Mouse (Mus musculus) Patski (cell line): ENCODE results near the gene Slc9a3r2. TPM values are rescaled to one million over a fixed set of nuclear protein-coding genes. Genes with fewer than 3 reads are reported as not detected.

Experiments
- ATAC-seq: fragments of 100-300 bp; one replicate; pipeline ENCODE4 v1.8.0; 2021
- CTCF ChIA-PET: fragments of 350-600 bp; sonication (Branson Sonifier 250); formaldehyde crosslinking; loops from one replicate; lab custom pipeline; 2022; ENCODE audit warnings: inconsistent platforms; lab: Charles Lee
- POLR2A ChIA-PET: fragments of 350-600 bp; sonication (Branson Sonifier 250); formaldehyde crosslinking; loops from one replicate; lab custom pipeline; 2022; ENCODE audit warnings: antibody characterized with exemption, inconsistent platforms; lab: Charles Lee
- DNase-seq: peaks from one replicate; pipeline ENCODE4 v3.0.0-alpha.2; 2011; ENCODE audit warnings: low read depth, low spot score
- H3K27me3 ChIP-seq: fragments of 371-371 bp; one replicate; pipeline ENCODE4 v1.5.1; 2021
- CTCF ChIP-seq: fragments of 100-300 bp; IDR thresholded peaks from one replicate; pipeline ENCODE4 v1.5.1; 2021
- in situ Hi-C: fragments of 300-500 bp; cut with MboI; formaldehyde crosslinking; loops from 3 replicates; pipeline ENCODE4 v1.11.1; 2018; ENCODE audit warnings: low pct_unique_long_range_greater_than_20kb, mixed read lengths
- polyA plus RNA-seq: library from polyadenylated mRNA; unstranded; gene quantifications from one replicate; pipeline ENCODE4 v1.2.3, GENCODE M21; 2021

Slc9a3r2 gene
- polyA plus RNA-seq, 1 experiment from 2014 or later = 32.3 TPM

DNA sequence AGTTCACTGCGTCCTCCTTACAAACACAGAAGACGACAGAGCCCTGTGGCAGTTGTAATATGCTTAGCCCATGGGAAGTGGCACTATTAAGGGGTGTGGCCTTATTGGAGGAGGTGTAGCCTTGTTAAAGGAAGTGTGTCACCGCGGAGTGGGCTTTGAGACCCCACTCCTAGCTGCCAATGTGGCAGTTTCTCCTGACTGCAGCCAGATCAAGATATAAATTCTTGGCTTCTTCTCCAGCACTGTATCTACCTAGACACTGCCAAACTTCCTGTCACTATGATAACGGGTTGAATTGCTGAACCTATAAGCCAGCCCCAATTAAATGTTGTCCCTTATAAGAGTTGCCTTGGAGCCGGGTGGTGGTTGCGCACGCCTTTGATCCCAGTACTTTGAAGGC, 24.7 kb downstream of the Slc9a3r2 start:
- no peaks in the 10 kb centered on the region for H3K27me3 ChIP-seq
- ATAC-seq (no peak), DNase-seq (no peak)
- CTCF ChIA-PET = no interaction called here
- in situ Hi-C loops = loop anchor here (5.0 kb wide), 1 partner anchor 88 kb away; no protein-coding TSS in a partner anchor
- TF ChIP-seq CTCF = no peak
- POLR2A ChIA-PET = no interaction called here

DNA sequence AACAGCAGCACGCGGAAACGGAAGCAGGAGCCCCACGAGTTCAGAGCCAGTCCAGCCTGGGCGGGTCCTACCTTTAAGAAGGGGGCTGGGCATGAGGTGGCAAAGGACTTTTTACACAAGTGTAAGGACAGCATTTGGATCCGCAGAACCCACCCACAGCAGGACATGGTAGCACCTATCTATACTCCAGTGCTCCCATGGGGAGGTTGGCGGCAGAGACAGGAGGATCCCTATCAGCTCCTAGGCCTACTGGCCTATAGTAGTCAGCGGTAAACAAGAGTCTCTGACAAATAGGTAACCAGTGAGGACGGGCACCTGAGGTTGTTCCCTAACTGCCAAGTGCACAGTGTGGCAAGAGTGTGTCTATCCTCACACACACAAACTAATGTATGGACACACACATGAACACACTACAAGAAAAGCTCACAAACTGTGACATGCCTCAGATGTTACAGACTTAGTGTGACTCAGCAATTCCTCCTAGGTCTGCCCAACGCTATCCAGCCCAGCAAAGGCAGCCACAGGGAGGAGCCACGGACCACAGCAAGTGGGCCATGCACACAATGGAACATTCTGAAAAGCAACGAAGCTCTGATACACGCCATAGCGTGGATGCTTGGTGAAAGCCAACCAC, 32.4 kb downstream of the Slc9a3r2 start:
- TF ChIP-seq CTCF = no peak
- H3K27me3 ChIP-seq = no peaks in the 10 kb centered on the region
- no peak for ATAC-seq
- DNase-seq = no peak
- POLR2A ChIA-PET = no interaction called here
- CTCF ChIA-PET = interaction anchor here (1.1 to 2.6 kb wide), 2 partner anchors 11 to 15 kb away, joined by 3 to 7 read pairs; partner anchors contain the start of genes Nthl1 and Tsc2
- in situ Hi-C loops = no loop called here

DNA sequence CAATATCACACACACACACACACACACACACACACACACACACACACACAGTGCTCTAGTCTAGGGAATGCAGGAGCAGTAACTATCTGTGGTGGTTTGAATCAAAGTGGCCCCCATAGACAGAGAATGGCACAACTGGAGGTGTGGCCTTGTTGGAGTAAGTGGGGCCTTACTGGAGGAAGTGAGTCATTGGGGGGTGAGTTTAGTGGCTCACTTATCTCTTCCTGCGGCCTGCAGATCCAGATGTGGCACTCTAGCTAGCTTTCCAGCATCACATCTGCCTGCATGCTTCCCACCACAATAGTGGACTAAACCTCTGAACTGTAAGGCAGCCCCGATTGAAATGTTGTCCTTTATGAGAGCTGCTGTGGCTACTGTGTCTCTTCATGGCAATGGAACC, 39.4 kb downstream of the Slc9a3r2 start:
- ATAC-seq = no peak

DNA sequence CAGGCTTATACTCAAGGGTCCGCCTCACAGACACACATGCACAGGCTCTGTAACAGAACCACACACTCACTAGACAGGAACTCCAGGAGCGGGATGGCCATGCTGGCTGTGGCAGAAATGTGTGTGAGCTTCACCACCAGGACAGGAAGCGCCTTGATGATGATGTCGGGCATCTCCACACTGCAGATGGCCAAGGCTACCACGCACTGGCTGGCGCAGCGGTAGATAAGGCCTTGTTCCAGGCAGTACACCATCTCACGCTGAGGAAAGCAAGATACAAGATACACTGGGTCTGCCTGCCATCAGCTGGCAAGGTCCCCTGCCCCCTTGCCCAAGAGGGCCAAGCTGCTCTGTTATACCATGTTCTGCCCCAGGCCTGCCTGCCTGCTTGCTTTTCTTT, 41.3 kb downstream of the Slc9a3r2 start:
- ATAC-seq (no peak), DNase-seq (no peak)
- ChIA-PET CTCF (no interaction called here), POLR2A (no interaction called here)
- TF ChIP-seq CTCF = no peak
- no peaks in the 10 kb centered on the region for H3K27me3 ChIP-seq
- in situ Hi-C loops = no loop called here

More for the DNA sequence above, 39.4 kb downstream of the Slc9a3r2 start:
- no peak for TF ChIP-seq CTCF
- ChIA-PET CTCF (interaction anchor here (0.8 kb wide), 1 partner anchor 10 kb away, joined by 3 read pairs; no protein-coding TSS in a partner anchor), POLR2A (no interaction called here)
- H3K27me3 ChIP-seq = no peaks in the 10 kb centered on the region
- no peak for DNase-seq
- in situ Hi-C loops = no loop called here

DNA sequence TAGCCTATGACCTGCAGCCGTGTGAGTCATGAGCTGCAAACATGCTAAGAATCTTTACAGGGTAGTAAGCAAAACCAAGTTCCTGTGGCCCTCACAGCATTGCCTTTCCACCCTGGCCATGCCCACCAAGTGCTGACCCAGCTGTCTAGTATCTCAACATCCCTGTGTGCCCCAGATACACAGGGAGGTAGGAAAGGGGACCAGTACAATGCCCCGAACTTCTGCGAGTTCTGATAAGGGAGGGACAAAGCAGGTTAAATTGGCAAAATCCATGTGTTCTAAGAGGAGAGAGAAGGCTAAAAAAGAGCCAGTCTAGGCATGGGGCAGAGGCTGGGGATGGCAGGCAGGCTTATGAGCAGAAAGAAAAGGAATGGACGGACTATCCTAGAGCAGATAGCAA, 41.8 kb downstream of the Slc9a3r2 start:
- H3K27me3 ChIP-seq = no peaks in the 10 kb centered on the region
- POLR2A ChIA-PET = no interaction called here
- CTCF ChIA-PET = no interaction called here
- in situ Hi-C loops = no loop called here
- no peak for TF ChIP-seq CTCF
- no peak for ATAC-seq
- DNase-seq = no peak

DNA sequence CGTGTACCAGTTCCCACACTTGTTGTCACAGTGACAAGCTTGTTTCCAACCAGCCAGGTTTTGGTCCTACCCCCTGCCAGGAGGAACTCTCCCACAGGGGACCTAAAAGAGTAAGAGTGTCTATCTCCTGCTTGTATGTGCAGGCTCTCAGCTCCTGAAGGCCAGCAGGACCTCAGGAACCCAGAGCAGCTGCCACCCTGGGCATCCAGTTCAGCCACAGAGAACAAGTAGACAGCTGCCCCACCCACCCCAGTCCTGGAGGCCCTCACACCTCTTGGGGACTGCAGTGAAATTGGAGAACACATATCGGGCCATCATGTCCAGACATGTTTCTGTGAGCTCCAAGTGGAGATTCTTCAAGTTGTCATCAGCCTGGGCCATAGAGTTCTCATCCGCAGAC, 45.6 kb downstream of the Slc9a3r2 start:
- H3K27me3 ChIP-seq = no peaks in the 10 kb centered on the region
- no peak for TF ChIP-seq CTCF
- POLR2A ChIA-PET = interaction anchor here (1.0 to 1.2 kb wide), 2 partner anchors 9 to 25 kb away, joined by 3 read pairs; no protein-coding TSS in a partner anchor
- DNase-seq (no peak), ATAC-seq (no peak)
- CTCF ChIA-PET = interaction anchor here (1.2 to 1.9 kb wide), 2 partner anchors 24 to 26 kb away, joined by 3 to 4 read pairs; no protein-coding TSS in a partner anchor
- in situ Hi-C loops = no loop called here

DNA sequence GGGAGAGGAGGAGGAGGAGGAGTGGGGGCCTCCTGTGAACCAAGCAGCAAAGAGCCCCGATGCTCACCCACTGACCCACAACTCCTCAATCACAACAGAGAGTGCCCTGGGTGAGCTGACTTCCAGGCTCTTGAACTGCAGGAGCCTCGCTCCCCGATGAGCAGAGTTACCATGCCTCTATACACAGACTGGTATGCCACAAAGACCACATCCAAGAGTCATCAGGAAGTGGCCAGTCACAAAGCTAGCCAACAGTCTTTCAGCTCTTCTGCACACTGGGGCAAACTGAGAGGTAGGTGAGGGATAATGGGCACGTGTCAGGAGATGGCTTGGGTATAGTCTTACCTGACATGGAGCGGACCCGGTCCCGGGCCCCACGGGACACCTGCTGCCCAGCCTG, 46.2 kb downstream of the Slc9a3r2 start:
- TF ChIP-seq CTCF = no peak
- DNase-seq (no peak), ATAC-seq (no peak)
- CTCF ChIA-PET = interaction anchor here (1.9 kb wide), 1 partner anchor 27 kb away, joined by 4 read pairs; no protein-coding TSS in a partner anchor
- no peaks in the 10 kb centered on the region for H3K27me3 ChIP-seq
- POLR2A ChIA-PET = interaction anchor here (1.0 kb wide), 1 partner anchor 9 kb away, joined by 3 read pairs; no protein-coding TSS in a partner anchor
- in situ Hi-C loops = no loop called here

DNA sequence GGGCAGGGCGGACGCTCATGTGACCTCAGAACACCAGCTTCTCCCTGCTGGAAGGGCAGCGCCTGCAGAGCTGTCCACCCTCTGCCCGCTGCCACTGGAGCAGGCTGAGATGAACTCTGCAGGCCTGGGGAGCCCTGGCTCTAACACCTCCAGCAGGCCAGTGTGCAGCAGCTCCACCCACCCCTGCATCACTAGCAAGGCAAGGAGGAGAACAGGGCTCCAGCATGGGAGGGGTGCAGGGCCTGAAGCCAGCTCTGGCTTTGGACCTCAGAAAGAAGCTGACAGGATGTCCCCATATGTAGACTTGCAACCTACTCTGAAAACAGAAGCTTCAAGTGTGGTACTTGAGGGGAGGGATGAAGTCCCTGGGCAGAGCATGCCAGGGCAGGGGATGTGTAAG, 49.6 kb downstream of the Slc9a3r2 start:
- ATAC-seq (no peak), DNase-seq (no peak)
- no peak for TF ChIP-seq CTCF
- H3K27me3 ChIP-seq = no peaks in the 10 kb centered on the region
- in situ Hi-C loops = no loop called here
- CTCF ChIA-PET = interaction anchor here (1.5 kb wide), 1 partner anchor 18 kb away, joined by 3 read pairs; no protein-coding TSS in a partner anchor
- POLR2A ChIA-PET = no interaction called here

DNA sequence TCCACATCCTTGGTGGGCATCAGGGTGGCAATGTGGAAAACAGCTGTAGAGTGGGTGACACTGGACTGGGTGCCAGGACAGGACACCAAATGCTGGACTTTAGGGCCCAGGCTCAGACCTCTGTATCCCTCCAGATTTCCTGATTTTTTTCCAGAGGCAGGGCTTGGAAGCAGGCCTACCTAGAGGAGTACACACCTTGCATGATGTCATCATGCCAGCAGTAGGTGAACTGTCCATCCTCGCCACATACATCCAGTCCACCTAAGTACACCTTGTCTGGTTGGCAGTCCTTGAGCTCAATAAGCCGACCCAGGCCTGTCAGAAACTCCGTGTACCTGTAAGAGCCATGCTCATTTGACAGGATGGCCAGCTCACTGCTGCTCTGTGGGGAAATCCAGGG, 52.1 kb downstream of the Slc9a3r2 start:
- H3K27me3 ChIP-seq = no peaks in the 10 kb centered on the region
- ChIA-PET CTCF (interaction anchor here (1.3 kb wide), 1 partner anchor 69 kb away, joined by 3 read pairs; no protein-coding TSS in a partner anchor), POLR2A (no interaction called here)
- in situ Hi-C loops = no loop called here
- TF ChIP-seq CTCF = no peak
- DNase-seq (no peak), ATAC-seq (no peak)

DNA sequence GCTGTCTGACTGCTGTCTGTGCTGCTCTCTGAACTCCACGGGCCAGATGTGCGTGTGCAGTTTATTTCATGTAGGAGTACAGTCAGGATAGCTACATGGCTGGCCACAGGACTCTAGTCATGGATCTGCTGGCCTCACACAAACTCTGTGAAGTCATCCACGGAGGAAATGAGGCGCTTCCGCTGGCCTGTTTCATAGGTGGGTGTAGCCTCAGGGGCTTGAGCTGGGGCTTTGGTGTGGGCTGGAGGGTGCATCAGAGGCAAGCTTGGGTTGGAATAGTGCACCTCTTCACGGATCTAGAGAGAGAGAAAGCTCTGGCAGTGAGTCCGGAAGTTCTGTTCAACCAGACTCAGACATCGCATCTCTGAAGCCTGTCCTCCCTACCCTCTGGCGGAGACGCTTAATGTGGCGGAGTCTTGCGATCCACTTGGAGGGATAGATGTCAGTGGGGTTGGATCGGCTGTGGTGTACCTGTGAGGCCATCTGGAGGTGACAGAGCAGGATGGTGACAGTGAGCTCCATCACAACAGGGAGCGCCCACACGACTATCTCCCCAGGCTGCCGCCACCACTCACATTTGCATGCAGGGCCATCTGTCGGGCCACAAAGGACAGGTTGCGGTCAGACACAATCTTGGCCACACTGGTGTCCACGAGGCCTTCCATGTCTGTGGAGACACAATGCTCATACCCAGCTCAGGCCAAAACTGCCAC, 53.5 kb downstream of the Slc9a3r2 start:
- in situ Hi-C loops = no loop called here
- H3K27me3 ChIP-seq = no peaks in the 10 kb centered on the region
- TF ChIP-seq CTCF = no peak
- no peak for ATAC-seq
- CTCF ChIA-PET = interaction anchor here (1.4 kb wide), 1 partner anchor 37 kb away, joined by 4 read pairs; no protein-coding TSS in a partner anchor
- DNase-seq = no peak
- POLR2A ChIA-PET = no interaction called here
